24 mouse cellular contexts compared by ENCODE assay signal in genomic region chr19:16459317-16459716, GRCm38 (mm10). TPM values are rescaled to one million over a fixed set of nuclear protein-coding genes. Genes with fewer than 3 reads are reported as not detected.
"Had no signal": no experiment of that assay in that cellular context is flagged by ENCODE, and none has a peak within 500 bp of the region (broad histone marks: within the 10 kb centered on the region; RNA-seq: fewer than 3 reads in every experiment).

No protein-coding gene starts in this region.

- H3K9ac ChIP-seq: limb, embryonic 12.5 days; limb, embryonic 15.5 days; liver, embryonic 14.5 days; liver, postnatal 0 days; lung, embryonic 14.5 days; midbrain, embryonic 13.5 days; neural tube, embryonic 13.5 days had no signal

- H3K4me2 ChIP-seq: limb, embryonic 12.5 days; limb, embryonic 15.5 days; liver, embryonic 11.5 days; lung, embryonic 14.5 days; midbrain, embryonic 13.5 days; neural tube, embryonic 13.5 days had no signal

- ATAC-seq: intestine, postnatal 0 days; liver, postnatal 0 days; lung, postnatal 0 days; midbrain, embryonic 13.5 days; midbrain, embryonic 16.5 days had no signal

- H3K36me3 ChIP-seq: limb, embryonic 12.5 days; limb, embryonic 15.5 days; midbrain, embryonic 13.5 days; neural tube, embryonic 13.5 days had no signal

- H3K4me1 ChIP-seq: limb, embryonic 12.5 days; limb, embryonic 15.5 days; neural tube, embryonic 13.5 days had no signal

- H3K4me3 ChIP-seq: limb, embryonic 12.5 days; limb, embryonic 15.5 days; midbrain, embryonic 13.5 days; myocyte; neural tube, embryonic 13.5 days had no signal

- H3K9me3 ChIP-seq: limb, embryonic 15.5 days; midbrain, embryonic 13.5 days; neural tube, embryonic 13.5 days had no signal

- H3K27me3 ChIP-seq: limb, embryonic 12.5 days; limb, embryonic 15.5 days; midbrain, embryonic 13.5 days; neural tube, embryonic 13.5 days had no signal

- H3K27ac ChIP-seq: kidney, postnatal 0 days; limb, embryonic 12.5 days; limb, embryonic 15.5 days; liver, embryonic 14.5 days; midbrain, embryonic 13.5 days; neural tube, embryonic 13.5 days; stomach, postnatal 0 days had no signal

- DNase-seq: kidney, adult 2 months; kidney, postnatal 25 days; left cerebral cortex, postnatal 4 days; liver, postnatal 0 days; lung, embryonic 14.5 days; right cerebral cortex, adult 18-20 months; right cerebral cortex, postnatal 14 days; right cerebral cortex, postnatal 4 days; thymus, adult 2 months; thymus, postnatal 25 days had no signal

RNA-seq across cellular contexts. Expression of gene Gna14, which starts 23.8 kb away (rescaled TPM):
- total RNA-seq: monocyte, adult 5-6 weeks; neutrophil, adult 5-6 weeks had no signal
